Mouse (Mus musculus) spleen, adult 10 weeks (tissue): ENCODE results near the gene Gm14419. TPM values are rescaled to one million over a fixed set of nuclear protein-coding genes. Genes with fewer than 3 reads are reported as not detected.

Experiments
- polyA plus RNA-seq: library from polyadenylated mRNA; stranded (reverse); fragments of 350-450 nt; fragmentation: Illumina TruSeq; extraction: RNeasy Lipid Tissue Mini Kit (QIAGEN cat#74804); gene quantifications from one replicate; pipeline ENCODE4 v1.2.3, GENCODE M21; 2015; ENCODE audit warnings: low replicate concordance; ENCODE audit not compliant: insufficient read depth

Gm14419 gene
- polyA plus RNA-seq, result 3.6 TPM

GRCm38 (mm10) chr2:177000656-177001055 is at the start of gene Gm14419:
TSS of gene Gm14419 (plus strand) at chr2:177000956.

Other genes with a start within 250 kb of the Gm14419 start
- 14.1 TPM for gene Gm14295, start 202.3 kb upstream of the Gm14419 start, polyA plus RNA-seq
- not detected for gene Gm14408, start 169.8 kb upstream of the Gm14419 start, polyA plus RNA-seq
- 7.7 TPM for gene Gm14296, start 73.1 kb upstream of the Gm14419 start, polyA plus RNA-seq
- gene Gm14401, start 73.4 kb downstream of the Gm14419 start, polyA plus RNA-seq, result not detected
- 24.6 TPM for gene Gm14410, start 205.5 kb downstream of the Gm14419 start, polyA plus RNA-seq